Mouse (Mus musculus): ENCODE data around the gene Tmem101. TPM values are rescaled to one million over a fixed set of nuclear protein-coding genes. Genes with fewer than 3 reads are reported as not detected.

Tmem101 gene
- polyA plus RNA-seq, 1 experiment from 2014 or later: 47.7 TPM

DNA sequence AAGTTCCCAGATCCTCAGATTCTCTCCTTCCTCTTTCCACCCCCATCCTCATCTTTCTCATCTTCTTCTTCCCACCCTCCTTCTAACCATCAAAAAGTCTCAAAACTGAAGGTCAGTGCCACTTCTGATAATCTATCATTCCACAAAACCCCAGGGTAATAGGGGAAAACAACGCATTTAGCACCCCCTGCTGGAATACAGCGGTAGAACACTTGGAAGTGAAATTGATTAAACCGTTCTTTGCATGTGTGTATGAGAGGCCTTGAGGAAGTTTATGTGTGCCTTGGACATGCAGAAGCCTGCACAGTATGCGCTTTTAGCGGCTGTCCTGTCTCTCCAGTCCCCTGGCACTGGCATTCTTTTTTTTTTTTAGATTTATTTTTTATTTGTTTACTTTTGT lies 15.7 kb downstream of the Tmem101 start:
- no peaks in the 10 kb centered on the region for H3K9me3 ChIP-seq (ENCODE audit: control insufficient read depth, low read length)
- no peaks in the 10 kb centered on the region for H3K36me3 ChIP-seq (ENCODE audit: control insufficient read depth, insufficient read depth, low read length)
- under 1% methylated on average over 5 of the region's 5 CpGs for WGBS
- H3K27me3 ChIP-seq (replicated peaks; ENCODE audit: control insufficient read depth, insufficient read depth, low read length): peaks cover 21% of the 10 kb centered on the region
- peaks cover 5% of the 10 kb centered on the region for H3K4me1 ChIP-seq (ENCODE audit: control insufficient read depth, insufficient read depth, low read depth, low read length)
- no peak for ATAC-seq
- no peak overlapping the region for H3K27ac ChIP-seq (ENCODE audit: low read depth, low read length)
- no peak overlapping the region for H3K4me2 ChIP-seq (ENCODE audit: low read length)
- H3K4me3 ChIP-seq (ENCODE audit: low read length): no peak overlapping the region
- no peak overlapping the region for H3K9ac ChIP-seq (ENCODE audit: low read depth, low read length)

GRCm38 (mm10) chr11:102138447-102138740 lies 17.8 kb downstream of the Tmem101 start:
- H3K9me3 ChIP-seq (ENCODE audit: control insufficient read depth, low read length): no peaks in the 10 kb centered on the region
- H3K36me3 ChIP-seq (ENCODE audit: control insufficient read depth, insufficient read depth, low read length): no peaks in the 10 kb centered on the region
- WGBS: 0% methylated on average over 18 of the region's 18 CpGs
- 0 out of 2 replicates have a peak, but pooled peaks cover 3% of the 10 kb centered on the region for H3K4me1 ChIP-seq (ENCODE audit: control insufficient read depth, insufficient read depth, low read depth, low read length)
- ATAC-seq: peak; percentile 34; the same call in 1 of the 2 replicates
- H3K27me3 ChIP-seq (replicated peaks; ENCODE audit: control insufficient read depth, insufficient read depth, low read length): peaks cover 9% of the 10 kb centered on the region; the same call in 1 of the 2 replicates
- H3K4me2 ChIP-seq (ENCODE audit: low read length): peak overlapping the region; percentile 67
- no peak overlapping the region for H3K27ac ChIP-seq (ENCODE audit: low read depth, low read length)
- peak overlapping the region; percentile 46 for H3K9ac ChIP-seq (ENCODE audit: low read depth, low read length)
- H3K4me3 ChIP-seq (ENCODE audit: low read length): peak overlapping the region; percentile 27

- Histone ChIP-seq H3K4me1 (ENCODE audit: control insufficient read depth, insufficient read depth, low read depth, low read length) (0 out of 2 replicates have a peak, but pooled peaks cover 3% of the 10 kb centered on the region), H3K4me3 (ENCODE audit: low read length) (peak overlapping the region; percentile 27), H3K27ac (ENCODE audit: low read depth, low read length) (no peak overlapping the region), H3K36me3 (ENCODE audit: control insufficient read depth, insufficient read depth, low read length) (no peaks in the 10 kb centered on the region), H3K27me3 (replicated peaks; ENCODE audit: control insufficient read depth, insufficient read depth, low read length) (peaks cover 7% of the 10 kb centered on the region; the same call in 1 of the 2 replicates), H3K9ac (ENCODE audit: low read depth, low read length) (peak overlapping the region; percentile 46), H3K4me2 (ENCODE audit: low read length) (peak overlapping the region; percentile 67), H3K9me3 (ENCODE audit: control insufficient read depth, low read length) (no peaks in the 10 kb centered on the region)
- WGBS: 42% methylated on average over 13 of the region's 13 CpGs
- peak; percentile 42; the same call in 1 of the 2 replicates for ATAC-seq
Observed at GRCm38 (mm10) chr11:102137625-102138446, 18.4 kb downstream of the Tmem101 start.

DNA sequence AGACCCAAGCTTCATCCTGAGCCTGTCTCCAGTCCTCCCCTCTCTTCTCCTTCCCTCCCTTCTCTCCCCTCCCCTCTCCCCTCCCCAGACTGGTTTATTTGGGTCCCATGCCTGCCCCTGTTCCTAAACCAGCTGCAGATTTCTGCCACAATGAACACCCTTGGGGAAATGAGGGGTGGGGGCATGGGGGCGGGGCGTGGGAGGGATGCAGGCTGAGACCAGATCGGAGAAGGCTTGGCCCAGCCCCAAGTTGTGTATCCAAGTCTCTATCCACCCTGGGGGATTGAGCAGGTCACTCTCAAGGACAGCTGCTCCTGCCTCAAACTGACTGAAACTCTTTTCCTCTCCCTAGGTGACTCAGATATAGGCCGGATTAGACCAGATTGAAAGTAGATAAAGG lies 21.7 kb downstream of the Tmem101 start:
- H3K9me3 ChIP-seq (ENCODE audit: control insufficient read depth, low read length): no peaks in the 10 kb centered on the region
- H3K36me3 ChIP-seq (ENCODE audit: control insufficient read depth, insufficient read depth, low read length): no peaks in the 10 kb centered on the region
- no peak overlapping the region for H3K27ac ChIP-seq (ENCODE audit: low read depth, low read length)
- WGBS: 8% methylated on average over 4 of the region's 4 CpGs
- H3K27me3 ChIP-seq (replicated peaks; ENCODE audit: control insufficient read depth, insufficient read depth, low read length): peaks cover 7% of the 10 kb centered on the region; the same call in 1 of the 2 replicates
- H3K4me2 ChIP-seq (ENCODE audit: low read length): no peak overlapping the region
- 0 out of 2 replicates have a peak, but pooled peaks cover 3% of the 10 kb centered on the region for H3K4me1 ChIP-seq (ENCODE audit: control insufficient read depth, insufficient read depth, low read depth, low read length)
- ATAC-seq: no peak
- H3K4me3 ChIP-seq (ENCODE audit: low read length): no peak overlapping the region
- H3K9ac ChIP-seq (ENCODE audit: low read depth, low read length): no peak overlapping the region

DNA sequence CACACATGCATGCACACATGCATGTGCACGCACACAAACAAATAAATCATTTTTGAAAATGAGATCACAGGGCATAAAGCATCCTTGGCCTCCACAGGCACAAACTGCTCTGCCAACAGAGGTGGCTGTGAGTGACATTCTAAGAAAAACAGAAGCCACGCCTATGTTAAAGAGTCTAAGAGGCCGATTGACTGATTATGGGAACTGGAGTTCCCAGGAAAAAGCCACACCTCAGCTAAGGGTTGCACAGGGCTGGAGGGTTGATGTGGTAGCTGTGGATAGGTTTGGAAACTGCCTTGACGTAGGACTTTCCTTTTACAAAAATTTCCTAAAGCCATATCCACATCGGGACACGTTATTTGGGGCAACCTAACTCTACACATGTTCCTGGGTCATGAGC lies 38.8 kb downstream of the Tmem101 start:
- H3K36me3 ChIP-seq (ENCODE audit: control insufficient read depth, insufficient read depth, low read length): no peaks in the 10 kb centered on the region
- H3K9me3 ChIP-seq (ENCODE audit: control insufficient read depth, low read length): no peaks in the 10 kb centered on the region
- H3K4me1 ChIP-seq (ENCODE audit: control insufficient read depth, insufficient read depth, low read depth, low read length): no peaks in the 10 kb centered on the region
- H3K9ac ChIP-seq (ENCODE audit: low read depth, low read length): no peak overlapping the region
- no peak for ATAC-seq
- H3K4me3 ChIP-seq (ENCODE audit: low read length): no peak overlapping the region
- no peak overlapping the region for H3K4me2 ChIP-seq (ENCODE audit: low read length)
- WGBS: 87% methylated on average over 6 of the region's 6 CpGs
- H3K27me3 ChIP-seq (replicated peaks; ENCODE audit: control insufficient read depth, insufficient read depth, low read length): peaks cover 3% of the 10 kb centered on the region; the same call in 1 of the 2 replicates
- H3K27ac ChIP-seq (ENCODE audit: low read depth, low read length): no peak overlapping the region

DNA sequence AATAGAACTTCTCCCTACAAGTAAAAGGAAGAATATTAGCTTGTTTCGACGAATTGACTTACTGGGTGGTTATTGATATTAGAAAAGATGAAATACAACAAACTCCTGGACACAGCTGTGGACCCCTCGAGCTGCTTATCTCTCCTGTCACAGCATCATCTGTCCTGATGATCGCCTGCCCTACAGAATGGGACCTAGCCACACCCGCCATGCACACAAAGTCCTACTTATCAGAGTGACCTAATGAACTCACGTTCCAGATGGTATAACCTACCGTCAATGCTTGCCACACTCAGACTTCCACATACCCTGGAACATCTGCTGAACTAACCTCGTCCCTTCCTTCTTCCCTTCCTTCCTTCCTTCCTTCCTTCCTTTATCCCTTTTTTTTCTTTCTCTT lies 40.0 kb downstream of the Tmem101 start:
- Histone ChIP-seq H3K4me1 (ENCODE audit: control insufficient read depth, insufficient read depth, low read depth, low read length) (no peaks in the 10 kb centered on the region), H3K9me3 (ENCODE audit: control insufficient read depth, low read length) (no peaks in the 10 kb centered on the region), H3K9ac (ENCODE audit: low read depth, low read length) (no peak overlapping the region), H3K27ac (ENCODE audit: low read depth, low read length) (no peak overlapping the region), H3K4me3 (ENCODE audit: low read length) (no peak overlapping the region), H3K36me3 (ENCODE audit: control insufficient read depth, insufficient read depth, low read length) (no peaks in the 10 kb centered on the region), H3K27me3 (replicated peaks; ENCODE audit: control insufficient read depth, insufficient read depth, low read length) (peaks cover 3% of the 10 kb centered on the region; the same call in 1 of the 2 replicates), H3K4me2 (ENCODE audit: low read length) (no peak overlapping the region)
- WGBS: 84% methylated on average over 8 of the region's 8 CpGs
- ATAC-seq: no peak

GRCm38 (mm10) chr11:102111576-102111975 lies 44.6 kb downstream of the Tmem101 start:
- ATAC-seq: no peak
- Histone ChIP-seq H3K27me3 (replicated peaks; ENCODE audit: control insufficient read depth, insufficient read depth, low read length) (peaks cover 28% of the 10 kb centered on the region), H3K4me3 (ENCODE audit: low read length) (no peak overlapping the region), H3K9me3 (ENCODE audit: control insufficient read depth, low read length) (no peaks in the 10 kb centered on the region), H3K4me1 (ENCODE audit: control insufficient read depth, insufficient read depth, low read depth, low read length) (peaks cover 3% of the 10 kb centered on the region), H3K27ac (ENCODE audit: low read depth, low read length) (no peak overlapping the region), H3K4me2 (ENCODE audit: low read length) (no peak overlapping the region), H3K9ac (ENCODE audit: low read depth, low read length) (no peak overlapping the region), H3K36me3 (ENCODE audit: control insufficient read depth, insufficient read depth, low read length) (no peaks in the 10 kb centered on the region)
- 86% methylated on average over 5 of the region's 5 CpGs for WGBS

- Histone ChIP-seq H3K36me3 (ENCODE audit: control insufficient read depth, insufficient read depth, low read length) (no peaks in the 10 kb centered on the region), H3K9ac (ENCODE audit: low read depth, low read length) (no peak within 1 kb of the TSS), H3K27me3 (replicated peaks; ENCODE audit: control insufficient read depth, insufficient read depth, low read length) (peaks cover 49% of the 10 kb centered on the region), H3K27ac (ENCODE audit: low read depth, low read length) (no peak within 1 kb of the TSS), H3K4me3 (ENCODE audit: low read length) (no peak within 1 kb of the TSS), H3K4me1 (ENCODE audit: control insufficient read depth, insufficient read depth, low read depth, low read length) (peaks cover 3% of the 10 kb centered on the region), H3K4me2 (ENCODE audit: low read length) (peak within 1 kb of the TSS; percentile 12; the same call in 1 of the 2 replicates), H3K9me3 (ENCODE audit: control insufficient read depth, low read length) (no peaks in the 10 kb centered on the region)
- WGBS: 12% methylated on average over 9 of the region's 9 CpGs
- ATAC-seq: no peak
Observed at GRCm38 (mm10) chr11:102107732-102108131, 48.5 kb downstream of the Tmem101 start, which contains the start of gene Pyy. Gene Pyy, minus strand, starts transcription at chr11:102107832.

GRCm38 (mm10) chr11:102106911-102107310 lies 49.3 kb downstream of the Tmem101 start:
- Histone ChIP-seq H3K4me3 (ENCODE audit: low read length) (no peak overlapping the region), H3K4me1 (ENCODE audit: control insufficient read depth, insufficient read depth, low read depth, low read length) (peaks cover 3% of the 10 kb centered on the region), H3K9ac (ENCODE audit: low read depth, low read length) (no peak overlapping the region), H3K4me2 (ENCODE audit: low read length) (peak overlapping the region; percentile 12; the same call in 1 of the 2 replicates), H3K27me3 (replicated peaks; ENCODE audit: control insufficient read depth, insufficient read depth, low read length) (peaks cover 49% of the 10 kb centered on the region), H3K27ac (ENCODE audit: low read depth, low read length) (no peak overlapping the region), H3K36me3 (ENCODE audit: control insufficient read depth, insufficient read depth, low read length) (no peaks in the 10 kb centered on the region), H3K9me3 (ENCODE audit: control insufficient read depth, low read length) (no peaks in the 10 kb centered on the region)
- no peak for ATAC-seq
- WGBS: 2% methylated on average over 19 of the region's 21 CpGs
